Mouse (Mus musculus) G1E (cell line): ENCODE results near the gene Vps52.

Source experiments
- CTCF ChIP-seq: IDR thresholded peaks from 2 replicates; pipeline ENCODE4 v1.5.1; 2012; ENCODE audit warnings: low read depth, low read length, inconsistent platforms, mixed read lengths
- GATA1 ChIP-seq: IDR thresholded peaks from 2 replicates; pipeline ENCODE4 v1.6.1; 2012; ENCODE audit warnings: borderline replicate concordance, low read length, inconsistent platforms, mixed read lengths
- GATA2 ChIP-seq: IDR thresholded peaks from 2 replicates; pipeline ENCODE4 v1.6.1; 2012; ENCODE audit warnings: low read depth, low read length, inconsistent platforms, borderline replicate concordance
- POLR2AphosphoS5 ChIP-seq: IDR thresholded peaks from 2 replicates; pipeline ENCODE4 v1.6.1; 2012; ENCODE audit warnings: low read depth, low read length, inconsistent platforms; ENCODE audit not compliant: insufficient replicate concordance

DNA sequence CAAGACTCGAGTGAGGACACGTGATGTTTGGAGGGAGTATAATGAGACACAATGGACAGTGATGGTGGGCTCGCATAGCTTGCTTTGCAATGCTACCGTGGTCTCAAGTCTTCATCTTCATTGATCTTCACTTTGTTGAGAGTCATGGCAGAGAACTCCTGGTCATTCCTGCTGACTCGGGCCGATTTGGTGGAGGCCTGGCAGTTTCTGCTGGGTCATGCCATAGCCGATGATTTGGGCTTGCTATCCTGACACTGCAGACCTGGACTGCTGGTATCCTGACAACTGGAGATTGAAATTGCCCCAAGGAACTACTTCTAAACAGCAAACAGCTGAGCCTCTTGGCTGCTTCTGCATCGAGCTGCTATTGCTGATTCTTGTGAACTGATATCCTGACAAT, 39.3 kb downstream of the Vps52 start:
- TF ChIP-seq CTCF: no peak
- TF ChIP-seq GATA2: no peak
- TF ChIP-seq GATA1: no peak
- no peak for TF ChIP-seq POLR2AphosphoS5
